Mouse (Mus musculus) forebrain, embryonic 16.5 days (tissue): ENCODE data around the gene Tsfm. TPM values are rescaled to one million over a fixed set of nuclear protein-coding genes. Genes with fewer than 3 reads are reported as not detected.
A peak's percentile ranks its signal among the peaks of the same experiment; 100 is the strongest.

Experiments
- ATAC-seq: fragments of 200-750 bp; cut with Nextera tagmentation; 2 replicates; pipeline ENCODE4 v1.8.0; 2017; ENCODE audit warnings: mild to moderate bottlenecking, moderate library complexity
- H3K27ac ChIP-seq: fragments of 300-500 bp; sonication (generic); 2 replicates; pipeline ENCODE4 v1.5.1; 2014; ENCODE audit warnings: low read length, control low read depth
- H3K27me3 ChIP-seq: fragments of 300-500 bp; sonication (generic); replicated peaks from 2 replicates; pipeline ENCODE4 v1.6.1; 2014; ENCODE audit warnings: low read length; ENCODE audit not compliant: control insufficient read depth, insufficient read depth
- H3K36me3 ChIP-seq: fragments of 300-500 bp; sonication (generic); 2 replicates; pipeline ENCODE4 v1.6.1; 2014; ENCODE audit not compliant: control insufficient read depth, insufficient read depth
- H3K4me1 ChIP-seq: fragments of 300-500 bp; sonication (generic); replicated peaks from 2 replicates; pipeline ENCODE4 v1.6.1; 2014; ENCODE audit warnings: low read length; ENCODE audit not compliant: control insufficient read depth, insufficient read depth
- H3K4me2 ChIP-seq: fragments of 300-500 bp; sonication (generic); 2 replicates; pipeline ENCODE4 v1.6.1; 2014; ENCODE audit warnings: mild to moderate bottlenecking, low read length, control low read depth
- H3K4me3 ChIP-seq: fragments of 300-500 bp; sonication (generic); replicated peaks from 2 replicates; pipeline ENCODE4 v1.5.1; 2014; ENCODE audit warnings: mild to moderate bottlenecking, low read length, control low read depth
- H3K9ac ChIP-seq: fragments of 300-500 bp; sonication (generic); replicated peaks from 2 replicates; pipeline ENCODE4 v1.6.1; 2014; ENCODE audit warnings: low read depth, low read length, control low read depth
- H3K9me3 ChIP-seq: fragments of 300-500 bp; sonication (generic); 2 replicates; pipeline ENCODE4 v1.6.1; 2016; ENCODE audit warnings: low read length; ENCODE audit not compliant: control insufficient read depth
- WGBS: fragments of 180-500 bp; shearing (Covaris S2); extraction: QIAGEN DNeasy Blood & Tissue Kit; methylation state at CpG from one replicate; pipeline ENCODE4 v1.1.7; 2014; 5-methylcytosine and 5-hydroxymethylcytosine counted together
- polyA plus RNA-seq: library from polyadenylated mRNA; unstranded; fragments of >200 nt; fragmentation: Nextera tagmentation; extraction: Ambion mirVana; gene quantifications from 2 replicates; pipeline ENCODE4 v1.2.1, GENCODE M21; 2015

The Tsfm gene
- 60.8 and 66.0 TPM in 2 replicates for polyA plus RNA-seq

DNA sequence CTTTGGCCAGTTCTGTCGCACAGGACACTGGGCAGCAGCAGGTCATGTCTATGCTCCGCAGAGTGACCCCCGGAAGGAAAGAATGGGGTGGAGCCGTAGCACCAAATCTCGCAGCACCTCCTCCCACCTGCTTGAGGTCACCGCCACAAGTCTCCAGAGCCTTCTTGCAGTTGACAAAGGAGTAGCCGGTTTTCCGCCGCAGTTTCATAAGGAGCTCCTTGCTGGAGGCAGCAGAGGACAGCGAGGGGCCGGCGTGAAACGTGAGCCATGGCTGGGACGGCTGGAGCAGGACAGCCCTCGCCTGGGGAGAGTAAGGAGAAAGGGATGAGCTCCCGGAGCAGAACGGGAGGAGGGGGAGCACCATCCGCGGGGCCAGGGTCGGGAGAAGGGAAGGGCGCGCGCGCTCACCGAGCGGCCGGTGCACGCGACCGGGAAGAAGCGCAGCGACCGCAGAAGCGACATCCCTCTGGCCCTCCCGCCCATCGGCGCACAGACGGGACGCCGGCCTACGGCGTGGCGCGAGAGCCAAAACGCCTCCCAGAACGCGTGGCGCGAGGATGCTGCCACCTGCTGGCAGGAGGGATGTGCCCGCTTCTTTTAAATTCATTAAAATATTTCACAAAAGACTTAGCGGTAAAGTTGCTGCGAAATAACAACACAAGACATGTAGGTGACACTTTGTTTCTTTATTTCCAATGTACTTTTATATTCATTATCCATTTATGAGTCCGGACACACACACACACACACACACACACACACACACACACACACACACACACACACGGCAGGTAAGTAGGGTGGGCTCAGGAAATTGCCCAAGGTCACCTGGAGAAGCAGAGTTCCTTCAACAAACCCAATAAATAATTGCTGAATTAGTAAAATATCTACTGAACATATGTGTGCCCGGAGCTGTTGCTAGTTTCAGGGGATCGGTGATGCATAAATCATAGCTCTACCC, at the start of gene Tsfm:
Gene Tsfm (minus strand): TSS at position 505 of the 961 bp plus-strand sequence.
- peak; percentile 90 for ATAC-seq
- WGBS, result 6% methylated on average over 53 of the region's 56 CpGs
- no peaks in the 10 kb centered on the region for H3K9me3 ChIP-seq
- H3K4me3 ChIP-seq, result peak within 1 kb of the TSS; percentile 82
- H3K27me3 ChIP-seq, result no peaks in the 10 kb centered on the region
- H3K9ac ChIP-seq, result peak within 1 kb of the TSS; percentile 81
- peak within 1 kb of the TSS; percentile 86 for H3K4me2 ChIP-seq
- H3K27ac ChIP-seq, result peak within 1 kb of the TSS; percentile 44
- peaks cover 6% of the 10 kb centered on the region for H3K4me1 ChIP-seq
- H3K36me3 ChIP-seq, result peaks cover 14% of the 10 kb centered on the region

- H3K9ac ChIP-seq, result peak overlapping the region; percentile 83
- peak overlapping the region; percentile 79 for H3K4me3 ChIP-seq
- H3K4me2 ChIP-seq, result peak overlapping the region; percentile 88
- H3K27ac ChIP-seq, result peak overlapping the region; percentile 79
- H3K4me1 ChIP-seq, result peaks cover 39% of the 10 kb centered on the region
- H3K27me3 ChIP-seq, result peaks cover 11% of the 10 kb centered on the region
- no peaks in the 10 kb centered on the region for H3K36me3 ChIP-seq
- under 1% methylated on average over 60 of the region's 70 CpGs for WGBS
- H3K9me3 ChIP-seq, result no peaks in the 10 kb centered on the region
- ATAC-seq, result peak; percentile 21; the same call in 1 of the 2 replicates
Observed at GRCm38 (mm10) chr10:127079665-127080391, 49.2 kb upstream of the Tsfm start.

- Histone ChIP-seq H3K4me1 (peaks cover 39% of the 10 kb centered on the region), H3K27me3 (peaks cover 11% of the 10 kb centered on the region), H3K9ac (peak overlapping the region; percentile 83), H3K36me3 (no peaks in the 10 kb centered on the region), H3K27ac (peak overlapping the region; percentile 79), H3K4me2 (peak overlapping the region; percentile 88), H3K4me3 (peak overlapping the region; percentile 79), H3K9me3 (no peaks in the 10 kb centered on the region)
- WGBS, result under 1% methylated on average over 30 of the region's 49 CpGs
- ATAC-seq, result peak; percentile 73
Observed at GRCm38 (mm10) chr10:127078677-127079575, 48.3 kb upstream of the Tsfm start.

GRCm38 (mm10) chr10:127078001-127078676, 47.5 kb upstream of the Tsfm start:
- H3K36me3 ChIP-seq, result no peaks in the 10 kb centered on the region
- H3K4me2 ChIP-seq, result peak overlapping the region; percentile 88
- 1% methylated on average over 12 of the region's 12 CpGs for WGBS

DNA sequence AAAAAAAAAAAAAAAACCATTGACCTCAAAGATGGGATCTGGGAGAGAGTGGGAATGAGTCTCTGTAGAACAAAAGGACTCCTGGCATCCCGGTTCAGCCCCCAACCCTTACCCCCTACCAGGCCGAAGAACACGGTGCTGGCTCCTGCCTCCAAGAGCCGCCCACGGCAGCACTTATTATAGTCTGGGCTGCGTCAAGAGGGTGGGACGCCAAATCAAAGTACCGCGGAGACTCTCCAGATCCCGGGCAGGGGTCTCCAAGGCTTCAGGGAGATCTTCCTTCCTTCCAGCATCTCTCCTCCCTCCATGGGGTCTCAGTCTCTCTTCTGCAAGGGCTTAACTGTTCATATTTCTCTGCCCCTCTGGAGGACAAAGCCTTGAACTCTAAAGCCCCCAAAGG, 46.9 kb upstream of the Tsfm start:
- H3K36me3 ChIP-seq, result no peaks in the 10 kb centered on the region
- H3K4me3 ChIP-seq, result peak overlapping the region; percentile 29
- no peaks in the 10 kb centered on the region for H3K9me3 ChIP-seq
- ATAC-seq, result no peak
- peak overlapping the region; percentile 50 for H3K9ac ChIP-seq
- 3% methylated on average over 10 of the region's 10 CpGs for WGBS
- peak overlapping the region; percentile 75 for H3K27ac ChIP-seq
- peaks cover 39% of the 10 kb centered on the region for H3K4me1 ChIP-seq
- H3K27me3 ChIP-seq, result peaks cover 8% of the 10 kb centered on the region
- H3K4me2 ChIP-seq, result peak overlapping the region; percentile 88

More at GRCm38 (mm10) chr10:127078001-127078676, 47.5 kb upstream of the Tsfm start:
- H3K9me3 ChIP-seq, result no peaks in the 10 kb centered on the region
- H3K27me3 ChIP-seq, result peaks cover 11% of the 10 kb centered on the region
- H3K9ac ChIP-seq, result peak overlapping the region; percentile 50
- peak; percentile 54 for ATAC-seq
- H3K4me1 ChIP-seq, result peaks cover 39% of the 10 kb centered on the region
- peak overlapping the region; percentile 75 for H3K27ac ChIP-seq
- peak overlapping the region; percentile 79 for H3K4me3 ChIP-seq

- Histone ChIP-seq H3K36me3 (no peaks in the 10 kb centered on the region), H3K4me2 (no peak overlapping the region), H3K4me3 (no peak overlapping the region), H3K27me3 (peaks cover 8% of the 10 kb centered on the region), H3K9me3 (no peaks in the 10 kb centered on the region), H3K27ac (no peak overlapping the region), H3K4me1 (peaks cover 29% of the 10 kb centered on the region), H3K9ac (no peak overlapping the region)
- no peak for ATAC-seq
- 44% methylated on average over 4 of the region's 4 CpGs for WGBS
Observed at GRCm38 (mm10) chr10:127076082-127076481, 45.4 kb upstream of the Tsfm start.

DNA sequence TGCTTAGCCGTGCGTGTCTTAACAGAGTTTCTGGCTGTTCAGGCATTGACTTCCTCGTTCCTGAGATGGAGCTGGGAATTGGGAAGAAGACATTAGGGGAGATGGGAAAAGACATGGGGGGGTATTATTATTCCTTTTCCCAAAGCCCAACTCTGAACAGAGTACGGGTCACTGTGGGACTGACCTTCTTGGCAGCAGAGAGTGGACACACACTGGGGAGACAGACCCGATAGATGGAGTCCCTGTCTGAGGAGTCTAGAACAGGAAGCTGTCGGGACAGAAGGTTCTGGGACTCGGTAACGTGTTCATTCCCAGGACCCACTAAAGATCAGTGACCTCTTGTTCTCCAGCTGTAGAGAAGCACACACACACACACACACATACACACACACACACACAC, 45.0 kb upstream of the Tsfm start:
- WGBS, result 73% methylated on average over 8 of the region's 8 CpGs
- H3K36me3 ChIP-seq, result no peaks in the 10 kb centered on the region
- no peak overlapping the region for H3K4me2 ChIP-seq
- no peaks in the 10 kb centered on the region for H3K9me3 ChIP-seq
- H3K27ac ChIP-seq, result no peak overlapping the region
- peaks cover 7% of the 10 kb centered on the region for H3K27me3 ChIP-seq
- no peak overlapping the region for H3K9ac ChIP-seq
- ATAC-seq, result no peak
- H3K4me3 ChIP-seq, result no peak overlapping the region
- H3K4me1 ChIP-seq, result peaks cover 29% of the 10 kb centered on the region

GRCm38 (mm10) chr10:127075080-127075479, 44.4 kb upstream of the Tsfm start, which contains the start of gene Agap2:
TSS of gene Agap2 (plus strand) at chr10:127075284.
- H3K9me3 ChIP-seq, result no peaks in the 10 kb centered on the region
- peaks cover 24% of the 10 kb centered on the region for H3K4me1 ChIP-seq
- H3K4me3 ChIP-seq, result no peak within 1 kb of the TSS
- H3K9ac ChIP-seq, result no peak within 1 kb of the TSS
- H3K27me3 ChIP-seq, result peaks cover 1% of the 10 kb centered on the region
- no peak within 1 kb of the TSS for H3K27ac ChIP-seq
- WGBS, result 61% methylated on average over 9 of the region's 9 CpGs
- H3K4me2 ChIP-seq, result no peak within 1 kb of the TSS
- no peak for ATAC-seq
- no peaks in the 10 kb centered on the region for H3K36me3 ChIP-seq
